Mouse (Mus musculus): ENCODE data around the gene Zscan2. TPM values are rescaled to one million over a fixed set of nuclear protein-coding genes. Genes with fewer than 3 reads are reported as not detected.

The Zscan2 gene
- polyA plus RNA-seq, 1 experiment from 2014 or later = 4.6 TPM

GRCm38 (mm10) chr7:80893086-80893752 lies 32.5 kb downstream of the Zscan2 start:
- WGBS = 90% methylated on average over 15 of the region's 15 CpGs
- H3K36me3 ChIP-seq = peaks cover 66% of the 10 kb centered on the region
- peaks cover 9% of the 10 kb centered on the region for H3K4me1 ChIP-seq
- no peaks in the 10 kb centered on the region for H3K9me3 ChIP-seq
- no peak overlapping the region for H3K4me3 ChIP-seq
- H3K27me3 ChIP-seq = no peaks in the 10 kb centered on the region
- no peak overlapping the region for H3K9ac ChIP-seq (replicated peaks)
- peak overlapping the region; percentile 47 for H3K27ac ChIP-seq (replicated peaks)
- ATAC-seq (replicated peaks) = no peak
- H3K4me2 ChIP-seq (replicated peaks) = no peak overlapping the region

DNA sequence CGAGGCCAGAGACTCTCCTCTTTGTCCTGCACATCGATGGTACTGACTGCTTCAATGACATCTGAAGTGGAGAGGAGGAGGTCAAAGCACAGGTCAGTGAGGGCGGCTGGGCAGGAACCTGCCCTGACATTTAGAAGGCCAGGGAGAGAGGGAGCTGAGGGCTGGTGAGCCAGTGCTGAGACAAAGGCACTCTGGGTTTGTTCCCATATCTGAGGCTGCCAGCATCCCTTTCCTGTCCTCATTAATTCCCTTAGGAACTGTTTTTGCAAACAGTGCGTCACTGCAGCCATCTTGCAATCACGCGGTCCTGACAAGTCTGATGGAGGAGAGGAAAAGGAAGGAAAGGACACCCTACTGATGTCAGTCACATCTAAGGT lies 33.0 kb downstream of the Zscan2 start:
- Histone ChIP-seq H3K4me3 (no peak overlapping the region), H3K4me2 (replicated peaks) (no peak overlapping the region), H3K27ac (replicated peaks) (peak overlapping the region; percentile 47), H3K4me1 (peaks cover 8% of the 10 kb centered on the region), H3K27me3 (no peaks in the 10 kb centered on the region), H3K36me3 (peaks cover 67% of the 10 kb centered on the region), H3K9me3 (no peaks in the 10 kb centered on the region), H3K9ac (replicated peaks) (no peak overlapping the region)
- ATAC-seq (replicated peaks) = no peak
- 83% methylated on average over 6 of the region's 6 CpGs for WGBS

GRCm38 (mm10) chr7:80894196-80894595 lies 33.5 kb downstream of the Zscan2 start:
- no peak overlapping the region for H3K4me3 ChIP-seq
- no peak overlapping the region for H3K9ac ChIP-seq (replicated peaks)
- no peaks in the 10 kb centered on the region for H3K27me3 ChIP-seq
- peak overlapping the region; percentile 47 for H3K27ac ChIP-seq (replicated peaks)
- H3K36me3 ChIP-seq = peaks cover 67% of the 10 kb centered on the region
- no peaks in the 10 kb centered on the region for H3K9me3 ChIP-seq
- ATAC-seq (replicated peaks) = no peak
- peaks cover 4% of the 10 kb centered on the region for H3K4me1 ChIP-seq
- WGBS = 77% methylated on average over 7 of the region's 7 CpGs
- no peak overlapping the region for H3K4me2 ChIP-seq (replicated peaks)

DNA sequence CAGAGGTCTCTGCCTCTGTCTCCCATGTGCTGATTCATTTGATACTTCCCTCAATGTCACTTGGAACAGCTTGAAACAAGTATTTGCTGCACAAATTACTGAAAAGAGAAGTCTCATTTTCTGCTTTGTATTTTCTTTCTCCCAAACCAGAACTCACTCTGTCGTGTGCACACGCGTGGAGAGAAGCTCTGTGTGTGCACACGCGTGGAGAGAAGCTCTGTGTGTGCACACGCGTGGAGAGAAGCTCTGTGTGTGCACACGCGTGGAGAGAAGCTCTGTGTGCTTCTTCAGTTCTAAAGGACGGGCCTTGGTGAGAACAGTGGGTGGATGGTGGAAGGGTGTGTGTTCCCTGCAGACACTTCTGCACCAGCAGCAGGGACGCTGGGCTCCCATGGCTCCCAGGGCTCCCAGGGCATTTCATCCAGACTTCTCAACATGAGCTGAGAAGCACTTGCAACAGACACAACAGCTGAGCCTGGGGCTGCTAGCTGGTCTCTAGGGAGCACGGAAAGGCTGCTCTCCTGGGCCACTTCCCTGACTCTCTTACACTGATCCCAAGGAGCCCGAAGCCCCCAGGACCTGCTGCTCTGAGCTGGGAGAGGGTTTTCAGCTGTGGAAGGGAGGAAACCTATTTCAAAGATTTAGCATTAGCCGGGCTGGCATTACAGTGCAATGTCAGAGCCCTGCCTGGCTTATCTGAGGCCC lies 34.2 kb downstream of the Zscan2 start:
- Histone ChIP-seq H3K9ac (replicated peaks) (no peak overlapping the region), H3K27ac (replicated peaks) (0 out of 2 replicates have a peak overlapping the region, but pooled peaks have one; percentile 23), H3K4me3 (no peak overlapping the region), H3K36me3 (peaks cover 63% of the 10 kb centered on the region), H3K27me3 (no peaks in the 10 kb centered on the region), H3K9me3 (no peaks in the 10 kb centered on the region), H3K4me2 (replicated peaks) (no peak overlapping the region), H3K4me1 (peaks cover 6% of the 10 kb centered on the region)
- WGBS = 92% methylated on average over 14 of the region's 14 CpGs
- ATAC-seq (replicated peaks) = no peak

DNA sequence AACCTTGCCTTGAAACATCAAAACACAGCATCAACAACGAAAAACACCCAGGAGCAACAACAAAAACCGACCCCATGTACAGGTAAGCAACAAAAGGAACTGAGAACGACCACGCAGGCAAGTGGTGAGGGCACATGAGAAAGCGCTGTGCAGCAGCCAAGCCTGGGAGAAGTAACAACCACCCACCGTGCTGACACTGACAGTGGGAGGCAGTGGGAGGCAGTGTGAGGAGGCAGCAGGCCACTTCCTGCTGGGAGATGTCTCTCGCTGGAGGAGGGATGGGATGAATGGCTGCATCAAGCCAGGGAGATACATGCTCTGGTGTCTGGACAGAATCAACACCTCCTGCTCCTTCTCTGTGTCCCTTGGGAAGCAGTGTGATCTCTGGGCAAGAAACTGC lies 36.4 kb downstream of the Zscan2 start:
- peaks cover 53% of the 10 kb centered on the region for H3K36me3 ChIP-seq
- ATAC-seq (replicated peaks) = no peak
- no peak overlapping the region for H3K9ac ChIP-seq (replicated peaks)
- no peaks in the 10 kb centered on the region for H3K9me3 ChIP-seq
- H3K4me3 ChIP-seq = no peak overlapping the region
- no peak overlapping the region for H3K27ac ChIP-seq (replicated peaks)
- peaks cover 20% of the 10 kb centered on the region for H3K4me1 ChIP-seq
- WGBS = 94% methylated on average over 7 of the region's 7 CpGs
- H3K27me3 ChIP-seq = no peaks in the 10 kb centered on the region
- H3K4me2 ChIP-seq (replicated peaks) = no peak overlapping the region

- Histone ChIP-seq H3K9ac (replicated peaks) (no peak overlapping the region), H3K4me2 (replicated peaks) (no peak overlapping the region), H3K4me3 (no peak overlapping the region), H3K4me1 (peaks cover 22% of the 10 kb centered on the region), H3K36me3 (peaks cover 48% of the 10 kb centered on the region), H3K27me3 (no peaks in the 10 kb centered on the region), H3K9me3 (no peaks in the 10 kb centered on the region), H3K27ac (replicated peaks) (no peak overlapping the region)
- ATAC-seq (replicated peaks) = no peak
- 97% methylated on average over 4 of the region's 4 CpGs for WGBS
Measured at GRCm38 (mm10) chr7:80897721-80898120, 37.0 kb downstream of the Zscan2 start.

DNA sequence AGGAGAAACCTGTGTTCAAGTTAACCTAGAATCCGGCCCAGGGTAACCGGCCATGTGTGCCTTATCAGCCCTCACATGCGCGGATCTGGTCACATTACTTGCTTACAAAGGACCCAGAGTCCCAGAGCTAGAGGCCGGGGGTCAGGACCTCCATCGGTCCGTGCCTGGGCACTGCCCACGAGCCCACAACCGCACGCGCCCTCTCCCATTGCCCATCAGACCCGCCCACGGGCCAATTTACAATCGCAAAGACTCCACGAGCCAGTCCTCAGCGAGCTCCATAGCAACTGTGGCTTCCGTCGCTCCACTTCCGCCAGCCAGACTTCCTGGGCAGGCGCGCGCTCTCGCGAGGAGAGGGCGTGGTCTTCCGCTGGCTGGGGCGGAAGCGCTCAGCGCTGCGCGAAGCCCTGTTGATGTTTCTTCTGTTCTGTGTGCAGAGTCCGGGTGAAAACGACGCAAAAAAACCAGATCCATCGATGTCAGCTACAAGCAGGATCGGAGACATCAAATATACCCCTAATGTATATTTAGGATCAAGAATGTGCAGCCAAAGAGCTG lies 40.3 kb downstream of the Zscan2 start, which contains the start of gene Wdr73:
Gene Wdr73, minus strand, starts transcription at position 326 of the 558 bp plus-strand sequence.
- Histone ChIP-seq H3K9me3 (no peaks in the 10 kb centered on the region), H3K4me1 (peaks cover 35% of the 10 kb centered on the region), H3K4me2 (replicated peaks) (peak within 1 kb of the TSS; percentile 61), H3K27me3 (no peaks in the 10 kb centered on the region), H3K4me3 (peak within 1 kb of the TSS; percentile 59), H3K9ac (replicated peaks) (peak within 1 kb of the TSS; percentile 60), H3K36me3 (peaks cover 30% of the 10 kb centered on the region), H3K27ac (replicated peaks) (peak within 1 kb of the TSS; percentile 84)
- ATAC-seq (replicated peaks) = peak; percentile 95
- under 1% methylated on average over 36 of the region's 36 CpGs for WGBS

DNA sequence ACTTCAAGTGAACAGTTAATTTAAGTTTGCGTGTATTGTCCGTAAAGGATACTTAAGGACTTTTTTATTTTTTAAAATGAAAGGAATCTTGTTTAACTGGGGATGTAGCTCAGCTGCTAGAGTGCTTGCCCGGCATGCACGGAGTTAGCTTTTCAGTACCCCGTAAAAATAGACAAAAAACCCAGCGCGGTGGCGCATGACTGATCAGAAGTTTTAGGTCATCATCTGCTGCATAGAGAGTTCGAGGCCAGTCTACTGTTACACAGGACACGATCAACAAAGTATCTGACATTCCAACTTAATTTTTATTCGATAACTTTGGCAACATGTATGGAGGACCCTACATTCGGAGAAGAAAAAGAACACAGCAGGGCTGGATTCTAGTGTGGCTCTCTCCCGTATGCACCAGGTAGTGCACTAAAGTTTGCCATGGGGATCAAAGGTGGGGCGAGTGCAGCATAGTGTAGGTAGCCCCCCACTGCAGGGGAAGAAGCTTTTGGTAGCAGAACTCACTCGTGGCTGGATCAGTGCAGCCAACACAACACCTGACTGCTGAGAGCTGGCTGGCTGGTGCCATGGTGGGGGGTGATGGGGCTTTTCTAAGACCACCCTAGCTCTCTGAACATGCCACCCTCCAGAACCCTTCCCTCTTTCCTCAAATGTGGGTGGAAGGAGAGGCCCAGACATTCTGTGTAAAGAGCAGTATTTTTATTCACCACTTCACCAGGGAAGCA lies 41.0 kb downstream of the Zscan2 start:
- Histone ChIP-seq H3K4me3 (peak overlapping the region; percentile 59), H3K27ac (replicated peaks) (peak overlapping the region; percentile 84), H3K36me3 (peaks cover 25% of the 10 kb centered on the region), H3K4me2 (replicated peaks) (peak overlapping the region; percentile 61), H3K9me3 (no peaks in the 10 kb centered on the region), H3K4me1 (peaks cover 35% of the 10 kb centered on the region), H3K27me3 (no peaks in the 10 kb centered on the region), H3K9ac (replicated peaks) (peak overlapping the region; percentile 60)
- 26% methylated on average over 15 of the region's 15 CpGs for WGBS
- ATAC-seq (replicated peaks) = peak; percentile 12; the same call in 1 of the 2 replicates

DNA sequence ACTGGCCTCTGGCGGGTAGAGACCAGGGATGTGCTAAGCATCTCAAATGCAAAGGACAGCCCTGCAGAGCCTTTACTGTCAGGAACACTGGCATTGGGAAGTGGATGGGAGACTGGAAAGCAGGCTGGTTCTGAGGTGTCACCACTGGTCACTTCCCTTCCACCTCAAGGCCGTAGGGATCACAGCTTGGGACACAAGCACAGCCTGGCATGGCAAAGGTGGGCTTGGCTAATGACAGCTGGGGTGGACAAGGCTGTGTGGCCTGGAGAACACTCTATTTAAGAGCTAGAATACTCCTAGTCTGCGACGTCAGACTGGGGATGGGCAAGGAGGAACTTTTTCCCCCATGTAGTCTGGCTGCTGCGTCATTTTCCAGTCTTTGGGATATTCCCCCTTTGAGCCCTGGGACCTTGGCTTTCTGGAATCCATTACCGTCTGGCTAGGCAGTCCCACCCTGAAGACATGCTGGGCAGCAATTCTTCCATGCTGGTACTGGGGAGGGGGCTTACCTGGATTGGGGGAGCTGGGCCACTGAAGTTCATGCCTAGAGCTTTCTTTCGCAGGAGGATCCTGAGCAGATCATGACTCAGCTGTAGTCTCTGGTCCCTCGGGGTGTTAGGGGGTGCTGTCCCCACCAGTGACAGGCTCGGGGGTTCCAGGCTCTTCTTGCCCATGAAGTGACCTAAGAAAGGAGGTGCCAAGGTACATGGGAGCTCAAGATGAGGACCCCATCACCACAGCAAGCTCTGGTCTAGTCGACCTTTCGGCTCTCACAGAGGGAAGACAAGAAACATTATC lies 43.1 kb downstream of the Zscan2 start:
- WGBS = 87% methylated on average over 11 of the region's 11 CpGs
- Histone ChIP-seq H3K9me3 (no peaks in the 10 kb centered on the region), H3K27me3 (no peaks in the 10 kb centered on the region), H3K36me3 (peaks cover 19% of the 10 kb centered on the region), H3K4me3 (no peak overlapping the region), H3K4me2 (replicated peaks) (no peak overlapping the region), H3K27ac (replicated peaks) (no peak overlapping the region), H3K9ac (replicated peaks) (0 out of 2 replicates have a peak overlapping the region, but pooled peaks have one; percentile 53), H3K4me1 (peaks cover 35% of the 10 kb centered on the region)
- no peak for ATAC-seq (replicated peaks)

DNA sequence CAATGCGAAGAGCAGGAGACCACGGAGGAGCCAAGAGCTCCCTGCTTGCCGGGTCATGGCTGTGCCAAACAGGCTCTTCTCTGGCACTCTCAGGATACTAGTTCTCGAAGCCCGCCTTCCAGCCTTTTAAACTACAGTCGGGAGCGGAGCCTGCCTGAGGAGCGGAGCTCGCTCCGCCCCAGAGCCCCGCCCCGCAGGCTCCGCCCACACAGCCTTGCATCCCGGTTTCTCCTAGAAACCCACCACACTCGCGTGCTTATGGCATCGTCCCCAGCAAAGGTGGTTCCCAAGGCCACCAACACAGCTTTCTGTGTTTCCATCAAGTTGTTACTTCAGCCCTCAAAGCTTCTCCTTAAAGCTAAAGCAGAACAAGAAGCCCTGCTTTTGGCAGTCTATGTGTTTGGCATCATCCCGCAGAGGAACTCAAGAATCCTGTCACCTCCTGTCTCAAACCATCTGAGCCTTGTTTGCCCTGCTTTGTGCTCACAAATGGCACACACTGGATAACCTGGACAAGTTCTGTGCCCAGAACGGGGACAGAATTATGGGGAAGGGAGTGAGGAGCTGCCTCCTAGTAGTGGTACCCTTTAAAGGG lies 44.3 kb downstream of the Zscan2 start, which contains the start of gene Nmb:
Gene Nmb, minus strand, starts transcription at position 156 of the 595 bp plus-strand sequence.
- Histone ChIP-seq H3K4me2 (replicated peaks) (peak within 1 kb of the TSS; percentile 82), H3K4me3 (peak within 1 kb of the TSS; percentile 38), H3K27ac (replicated peaks) (peak within 1 kb of the TSS; percentile 69), H3K27me3 (no peaks in the 10 kb centered on the region), H3K9ac (replicated peaks) (peak within 1 kb of the TSS; percentile 53), H3K9me3 (no peaks in the 10 kb centered on the region), H3K4me1 (peaks cover 28% of the 10 kb centered on the region), H3K36me3 (peaks cover 27% of the 10 kb centered on the region)
- ATAC-seq (replicated peaks) = peak; percentile 65
- WGBS = 2% methylated on average over 19 of the region's 19 CpGs

- WGBS = 80% methylated on average over 7 of the region's 7 CpGs
- H3K27me3 ChIP-seq = no peaks in the 10 kb centered on the region
- peaks cover 71% of the 10 kb centered on the region for H3K36me3 ChIP-seq
- no peaks in the 10 kb centered on the region for H3K4me1 ChIP-seq
- no peaks in the 10 kb centered on the region for H3K9me3 ChIP-seq
- no peak overlapping the region for H3K9ac ChIP-seq (replicated peaks)
- no peak overlapping the region for H3K27ac ChIP-seq (replicated peaks)
- ATAC-seq (replicated peaks) = no peak
- H3K4me3 ChIP-seq = no peak overlapping the region
- H3K4me2 ChIP-seq (replicated peaks) = no peak overlapping the region
Measured at GRCm38 (mm10) chr7:80911053-80911452, 50.3 kb downstream of the Zscan2 start.
